Mouse (Mus musculus): ENCODE measurements around the gene Crabp2. TPM values are rescaled to one million over a fixed set of nuclear protein-coding genes. Genes with fewer than 3 reads are reported as not detected.

The Crabp2 gene
- total and polyA plus RNA-seq, 3 experiments, result 0.38 to 1.0 TPM; not detected in 1

- peaks cover 33% of the 10 kb centered on the region for H3K27me3 ChIP-seq (replicated peaks)
- H3K4me3 ChIP-seq (replicated peaks in 1 of 3; ENCODE audit: low read depth in 2 of 3, low read length in 2 of 3, poor library complexity in 1 of 3), result no peak overlapping the region
- H3K9ac ChIP-seq (ENCODE audit: insufficient read depth, low read depth), result no peak overlapping the region
- H3K79me2 ChIP-seq (replicated peaks; ENCODE audit: control insufficient read depth, extremely low read depth, insufficient read depth, poor library complexity, severe bottlenecking), result no peaks in the 10 kb centered on the region
- TF ChIP-seq TCF12 (IDR thresholded peaks at IDR 0.05; ENCODE audit: low read depth, low read length) (no peak), KAT2A (IDR thresholded peaks at IDR 0.05; ENCODE audit: insufficient replicate concordance, low read length) (no peak), RAD21 (IDR thresholded peaks at IDR 0.05; ENCODE audit: low read depth, low read length) (no peak), JUN (IDR thresholded peaks at IDR 0.05; ENCODE audit: insufficient read depth, low read depth, low read length) (no peak), MEF2A (IDR thresholded peaks at IDR 0.05; ENCODE audit: borderline replicate concordance, low read depth, low read length) (no peak), POLR2A (IDR thresholded peaks at IDR 0.05; ENCODE audit: low read depth, low read length) (no peak), MAX (IDR thresholded peaks at IDR 0.05; ENCODE audit: low read length) (no peak), ZC3H11A (IDR thresholded peaks at IDR 0.05; ENCODE audit: low read depth, low read length) (no peak), E2F4 (IDR thresholded peaks at IDR 0.05; ENCODE audit: insufficient replicate concordance, low read depth, low read length) (no peak), TBP (conservative IDR thresholded peaks at IDR 0.05; ENCODE audit: low read depth, low read length) (no peak), CTCF (conservative IDR thresholded peaks at IDR 0.05 in 1 of 2, IDR thresholded peaks at IDR 0.05 in 1 of 2; ENCODE audit: low read depth in 2 of 2, low read length in 2 of 2) (no peak), EP300 (IDR thresholded peaks at IDR 0.05; ENCODE audit: low read length) (no peak), POLR2AphosphoS2 (IDR thresholded peaks at IDR 0.05; ENCODE audit: low read depth, low read length) (no peak), GABPA (IDR thresholded peaks at IDR 0.05; ENCODE audit: insufficient replicate concordance, low read depth, low read length) (no peak), NRF1 (IDR thresholded peaks at IDR 0.05; ENCODE audit: low read depth, low read length) (no peak), JUND (conservative IDR thresholded peaks at IDR 0.05; ENCODE audit: low read depth, low read length) (no peak), MYC (IDR thresholded peaks at IDR 0.05; ENCODE audit: low read depth, low read length) (no peak), MAZ (IDR thresholded peaks at IDR 0.05; ENCODE audit: low read depth, low read length) (no peak), CHD1 (IDR thresholded peaks at IDR 0.05; ENCODE audit: low read depth, low read length) (no peak)
- dilution Hi-C loops (cut with MboI; ENCODE audit: extremely low pct_ligation_motif_present, extremely low pct_unique_long_range_greater_than_20kb, low sequenced_read_pairs) (no loop called here), in situ Hi-C loops (cut with MboI; ENCODE audit: low pct_ligation_motif_present, low pct_unique_long_range_greater_than_20kb, low sequenced_read_pairs) (no loop called here)
- no peaks in the 10 kb centered on the region for H3K36me3 ChIP-seq (replicated peaks in 1 of 2; ENCODE audit: control insufficient read depth in 1 of 2, insufficient read depth in 1 of 2, low read length in 1 of 2)
- no peak for DNase-seq (ENCODE audit: extremely low read depth)
- no peak overlapping the region for H3K4me2 ChIP-seq (ENCODE audit: insufficient read depth, low read depth, poor library complexity, severe bottlenecking)
- peaks cover 2 to 47% of the 10 kb centered on the region in 2 experiments; a peak in 2 of 4 replicates for H3K4me1 ChIP-seq (ENCODE audit: control insufficient read depth in 1 of 2, insufficient read depth in 2 of 2)
- peaks cover 9% of the 10 kb centered on the region for H3K9me3 ChIP-seq (replicated peaks; ENCODE audit: low read length)
- no peak overlapping the region for H3K27ac ChIP-seq (ENCODE audit: insufficient read depth, low read depth)
Measured at GRCm38 (mm10) chr3:87972776-87973175, 24.3 kb downstream of the Crabp2 start.

- dilution Hi-C loops (cut with MboI; ENCODE audit: extremely low pct_ligation_motif_present, extremely low pct_unique_long_range_greater_than_20kb, low sequenced_read_pairs), result no loop called here
- peaks cover 2 to 55% of the 10 kb centered on the region in 2 experiments; a peak in 2 of 4 replicates for H3K4me1 ChIP-seq (ENCODE audit: control insufficient read depth in 1 of 2, insufficient read depth in 2 of 2)
- H3K9ac ChIP-seq (ENCODE audit: insufficient read depth, low read depth), result no peak overlapping the region
- H3K4me2 ChIP-seq (ENCODE audit: insufficient read depth, low read depth, poor library complexity, severe bottlenecking), result no peak overlapping the region
- in situ Hi-C loops (cut with MboI; ENCODE audit: low pct_ligation_motif_present, low pct_unique_long_range_greater_than_20kb, low sequenced_read_pairs), result no loop called here
- H3K27me3 ChIP-seq (replicated peaks), result peaks cover 36% of the 10 kb centered on the region
- H3K4me3 ChIP-seq (replicated peaks in 1 of 3; ENCODE audit: low read depth in 2 of 3, low read length in 2 of 3, poor library complexity in 1 of 3), result no peak overlapping the region
- no peaks in the 10 kb centered on the region for H3K36me3 ChIP-seq (replicated peaks in 1 of 2; ENCODE audit: control insufficient read depth in 1 of 2, insufficient read depth in 1 of 2, low read length in 1 of 2)
- H3K79me2 ChIP-seq (replicated peaks; ENCODE audit: control insufficient read depth, extremely low read depth, insufficient read depth, poor library complexity, severe bottlenecking), result no peaks in the 10 kb centered on the region
- peaks cover 8% of the 10 kb centered on the region for H3K9me3 ChIP-seq (replicated peaks; ENCODE audit: low read length)
- no peak for DNase-seq (ENCODE audit: extremely low read depth)
- H3K27ac ChIP-seq (ENCODE audit: insufficient read depth, low read depth), result no peak overlapping the region
- TF ChIP-seq USF1 (IDR thresholded peaks at IDR 0.05; ENCODE audit: low read depth, low read length) (no peak), TBP (conservative IDR thresholded peaks at IDR 0.05; ENCODE audit: low read depth, low read length) (no peak), HCFC1 (IDR thresholded peaks at IDR 0.05; ENCODE audit: low read depth, low read length) (no peak), KAT2A (IDR thresholded peaks at IDR 0.05; ENCODE audit: insufficient replicate concordance, low read length) (no peak), POLR2AphosphoS2 (IDR thresholded peaks at IDR 0.05; ENCODE audit: low read depth, low read length) (no peak), MAZ (IDR thresholded peaks at IDR 0.05; ENCODE audit: low read depth, low read length) (no peak), MAFK (IDR thresholded peaks at IDR 0.05; ENCODE audit: insufficient replicate concordance, low read length) (no peak), JUN (IDR thresholded peaks at IDR 0.05; ENCODE audit: insufficient read depth, low read depth, low read length) (no peak), E2F4 (IDR thresholded peaks at IDR 0.05; ENCODE audit: insufficient replicate concordance, low read depth, low read length) (no peak), TCF12 (IDR thresholded peaks at IDR 0.05; ENCODE audit: low read depth, low read length) (no peak)
Measured at GRCm38 (mm10) chr3:87973593-87974380, 25.3 kb downstream of the Crabp2 start.
